Mouse (Mus musculus) layer of hippocampus, adult 11-12 months (tissue): ENCODE measurements around the gene Papss2.
"Not testable (repeated sequence)": the region's sequence is repeated elsewhere in the genome, so short reads cannot be mapped to it uniquely, and the experiment has no call there.

Source experiments
- DNase-seq: peaks from one replicate; pipeline ENCODE4 v3.0.0; 2022; ENCODE audit warnings: low spot score

Papss2 gene

GRCm38 (mm10) chr19:32641535-32641934 is 45.9 kb downstream of the Papss2 start:
- DNase-seq: no peak

- no peak for DNase-seq
These were observed 46.4 kb downstream of the Papss2 start for GRCm38 (mm10) chr19:32641995-32642394.

DNA sequence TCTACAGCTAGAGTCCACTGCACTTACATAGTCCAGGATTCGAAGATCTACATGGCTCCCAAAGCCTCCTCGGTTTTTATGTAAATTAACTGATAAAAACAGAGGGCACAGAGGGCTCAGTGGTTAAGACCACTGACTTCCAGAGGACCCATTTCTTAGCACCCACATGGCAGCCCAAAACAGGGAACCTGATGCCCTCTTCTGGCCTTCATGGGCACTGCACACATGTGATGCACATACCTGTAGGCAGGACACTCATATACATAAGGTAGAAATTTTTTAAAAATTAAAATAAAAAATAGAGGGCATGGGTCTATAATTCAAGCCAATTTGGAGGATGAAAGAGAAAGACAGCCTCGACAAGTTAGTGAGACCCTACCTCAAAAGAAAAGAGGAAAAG is 48.1 kb downstream of the Papss2 start:
- no peak for DNase-seq

DNA sequence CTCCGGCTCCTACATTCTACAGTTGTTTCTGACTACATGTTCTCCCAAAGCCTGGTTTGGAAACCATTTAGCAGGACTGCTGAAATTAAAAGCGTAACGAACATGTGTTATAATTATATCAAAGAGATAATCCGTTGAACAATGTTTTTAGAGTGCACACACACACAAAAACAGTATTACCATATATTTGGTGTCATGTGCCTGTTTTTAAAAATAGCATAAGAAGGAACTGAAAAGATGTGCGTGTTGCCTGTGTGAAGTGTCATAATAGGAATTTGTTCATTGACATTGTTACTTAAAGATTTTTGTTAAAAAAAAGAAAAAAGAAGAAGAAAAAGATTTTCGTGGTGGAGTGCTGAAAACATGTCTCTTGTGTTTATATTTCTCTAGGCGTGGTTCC is 50.3 kb downstream of the Papss2 start:
- no peak for DNase-seq

- no peak for DNase-seq
These were observed 50.8 kb downstream of the Papss2 start for GRCm38 (mm10) chr19:32646382-32646781.

DNA sequence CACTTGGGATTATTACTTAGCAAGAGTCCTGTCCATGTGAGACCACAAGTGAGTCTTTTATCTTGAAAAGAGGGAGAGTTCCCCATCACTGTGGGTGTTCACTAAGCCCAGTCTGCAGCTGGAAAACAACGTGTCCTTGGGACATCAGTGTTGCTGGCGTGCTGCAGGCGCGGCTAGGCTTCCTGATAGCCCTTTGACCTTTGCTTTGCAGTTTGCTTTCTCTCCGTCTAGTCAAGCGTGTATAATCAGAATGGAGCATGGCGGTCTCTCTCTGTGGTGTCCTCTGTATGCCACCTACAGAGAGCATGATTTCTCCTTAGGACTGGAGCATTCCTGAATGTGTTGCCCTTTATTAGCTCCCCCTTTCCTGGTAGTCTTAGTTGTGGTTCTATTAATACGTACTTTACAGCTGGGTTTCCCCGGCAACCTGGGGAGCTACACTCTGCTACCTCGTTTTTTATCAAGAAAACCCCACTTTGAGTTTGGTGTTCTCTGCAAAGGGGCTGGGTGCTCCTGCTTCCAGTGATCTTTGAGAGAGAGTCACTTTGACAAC is 52.5 kb downstream of the Papss2 start:
- DNase-seq: no peak

GRCm38 (mm10) chr19:32651046-32651445 is 55.5 kb downstream of the Papss2 start:
- no peak for DNase-seq

GRCm38 (mm10) chr19:32653122-32653521 is 57.5 kb downstream of the Papss2 start:
- DNase-seq: no peak

DNA sequence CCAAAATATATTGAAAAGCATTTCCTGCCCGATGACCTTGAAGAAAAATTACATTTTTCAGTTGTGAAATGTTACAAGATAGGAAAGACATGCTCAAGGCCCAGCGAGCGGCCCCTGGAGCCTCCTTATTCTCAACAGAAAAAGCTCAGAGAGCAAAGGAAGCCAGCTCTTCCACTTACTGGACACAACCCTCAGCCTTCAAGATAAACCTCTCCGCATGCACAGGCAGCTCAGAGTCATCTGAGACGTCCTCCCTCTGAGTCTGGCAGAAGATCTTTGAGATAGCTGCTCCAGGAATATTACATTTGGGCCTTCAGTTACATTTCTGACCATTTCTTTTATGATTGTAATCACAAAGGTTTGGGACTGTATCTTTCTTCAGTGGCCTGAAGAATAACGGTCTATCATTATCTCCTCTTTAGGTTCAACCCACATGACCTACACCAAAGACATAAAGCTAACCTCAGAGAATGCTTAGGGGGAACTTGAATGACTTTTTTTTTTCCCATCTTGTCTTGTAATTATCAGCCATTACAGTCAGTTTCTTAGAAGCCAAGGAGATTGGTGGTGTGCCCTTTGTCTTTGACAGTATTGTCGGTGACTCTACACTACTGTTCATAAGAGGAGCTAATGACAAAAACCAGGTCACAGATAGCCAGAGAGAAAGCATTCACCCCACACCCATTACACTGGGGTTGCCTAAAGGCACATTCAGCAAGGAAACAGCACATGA is 58.2 kb downstream of the Papss2 start:
- no peak for DNase-seq

- no peak for DNase-seq
These were observed 63.8 kb downstream of the Papss2 start for GRCm38 (mm10) chr19:32659346-32659745.

DNA sequence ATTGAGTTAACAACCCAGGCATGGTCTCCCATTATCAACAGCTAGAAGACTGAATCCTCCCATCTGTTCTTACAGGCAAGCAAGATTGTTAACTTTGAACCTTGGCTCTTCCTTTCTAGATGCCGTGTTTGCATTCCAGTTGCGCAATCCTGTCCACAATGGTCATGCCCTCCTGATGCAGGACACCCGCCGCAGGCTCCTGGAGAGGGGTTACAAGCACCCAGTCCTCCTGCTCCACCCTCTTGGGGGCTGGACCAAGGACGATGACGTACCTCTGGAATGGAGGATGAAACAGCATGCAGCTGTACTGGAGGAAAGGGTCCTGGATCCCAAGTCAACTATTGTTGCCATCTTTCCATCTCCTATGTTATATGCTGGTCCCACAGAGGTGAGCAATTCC is 67.3 kb downstream of the Papss2 start:
- DNase-seq: no peak

GRCm38 (mm10) chr19:32665243-32665642 is 69.7 kb downstream of the Papss2 start:
- DNase-seq: no peak

GRCm38 (mm10) chr19:32667830-32668229 is 72.2 kb downstream of the Papss2 start:
- DNase-seq: not testable (repeated sequence)

DNA sequence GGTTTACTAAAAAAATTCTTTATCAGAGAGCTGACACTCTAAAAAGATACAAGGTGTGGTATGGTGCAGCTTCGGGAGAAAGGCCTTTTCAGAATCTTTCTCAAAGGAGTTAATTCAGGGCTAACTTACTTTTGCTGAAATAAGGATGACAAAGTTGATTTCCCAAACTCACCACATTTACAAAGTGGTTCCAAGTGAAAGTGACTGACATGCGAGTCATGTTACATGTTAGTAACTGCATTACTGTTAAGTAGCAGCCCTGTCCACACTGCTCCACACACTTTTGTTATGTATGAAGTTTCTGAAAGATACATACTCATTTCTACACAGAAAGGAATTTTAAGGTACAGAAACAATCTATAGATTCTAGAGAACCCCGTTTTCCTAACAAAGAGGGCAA is 80.2 kb downstream of the Papss2 start:
- no peak for DNase-seq

GRCm38 (mm10) chr19:32680894-32681293 is 85.3 kb downstream of the Papss2 start:
- DNase-seq: no peak

DNA sequence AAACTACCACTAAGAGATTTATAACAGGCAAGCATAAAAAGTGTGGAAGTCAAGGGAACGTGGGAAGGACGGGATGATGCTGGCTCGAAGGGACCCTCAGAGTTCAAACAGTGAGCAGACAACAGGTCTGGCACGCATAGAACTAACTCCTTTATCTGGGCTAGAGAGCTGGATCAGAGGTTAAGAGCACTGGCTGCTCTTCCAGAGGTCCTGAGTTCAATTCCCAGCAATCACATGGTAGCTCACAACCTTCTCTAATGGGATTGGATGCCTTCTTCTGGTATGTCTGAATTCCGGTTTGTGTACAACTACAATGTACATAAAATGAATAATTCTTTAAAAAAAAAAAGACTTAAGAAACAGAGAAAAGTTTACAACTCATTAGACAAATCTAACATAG is 87.5 kb downstream of the Papss2 start:
- DNase-seq: no peak

DNA sequence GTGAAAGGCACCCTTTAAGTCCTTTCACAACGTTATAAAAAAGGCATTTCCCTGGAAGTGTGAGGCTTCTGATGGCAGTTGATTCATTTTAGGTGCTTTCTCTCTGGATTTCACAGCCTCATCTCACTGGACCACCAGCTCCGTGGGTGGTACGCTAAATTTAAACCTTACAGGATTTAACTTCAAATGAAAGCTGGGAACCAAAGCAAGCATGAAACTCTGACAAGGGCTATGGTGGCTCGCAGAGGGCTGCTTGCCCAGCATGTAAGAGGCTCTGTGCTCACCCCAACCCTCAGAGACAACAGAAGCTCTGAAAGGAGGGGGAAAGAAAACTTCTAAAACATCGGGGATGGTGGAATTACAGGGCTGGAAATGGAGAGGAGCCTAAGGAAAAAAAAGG is 92.1 kb downstream of the Papss2 start:
- no peak for DNase-seq

GRCm38 (mm10) chr19:32688227-32688626 is 92.6 kb downstream of the Papss2 start:
- not testable (repeated sequence) for DNase-seq

- DNase-seq: no peak
These were observed 94.1 kb downstream of the Papss2 start for GRCm38 (mm10) chr19:32689724-32690123.

DNA sequence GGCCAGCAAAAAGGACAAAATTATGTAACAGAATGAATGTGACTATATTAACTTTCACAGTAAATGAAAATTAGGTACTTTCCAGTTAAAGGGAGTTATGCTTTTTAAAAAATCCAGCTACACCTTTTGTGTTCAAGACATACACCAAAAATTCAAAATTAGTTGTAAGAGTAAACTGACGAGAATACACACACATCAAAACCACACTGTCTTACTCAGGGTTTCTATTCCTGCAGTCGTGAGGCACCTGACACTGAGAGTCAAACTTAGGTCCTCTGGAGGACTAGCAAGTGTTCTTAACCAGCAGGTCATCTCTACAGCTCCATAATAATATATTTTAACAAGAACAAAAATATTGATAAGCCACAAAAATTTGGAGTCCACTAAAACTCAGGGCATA is 101.1 kb downstream of the Papss2 start:
- DNase-seq: no peak

DNA sequence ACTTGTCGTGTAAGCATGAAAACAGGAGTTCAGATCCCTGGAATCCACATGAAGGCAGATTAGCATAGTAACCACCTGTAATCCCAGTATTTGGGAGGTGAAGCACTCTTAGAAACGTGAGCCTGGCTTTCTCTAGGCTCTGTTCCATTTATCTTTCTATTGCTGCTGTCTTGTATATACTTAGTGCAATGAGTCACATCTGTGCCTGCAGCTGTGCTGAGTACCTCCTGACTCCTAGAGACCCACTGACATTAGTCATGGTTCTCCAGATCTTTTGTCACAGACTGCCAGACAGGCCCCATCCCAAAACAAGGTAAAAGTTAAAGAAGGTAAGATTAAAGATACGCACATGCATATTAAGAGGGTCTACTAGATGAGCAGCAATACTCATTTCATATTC is 106.6 kb downstream of the Papss2 start:
- DNase-seq: no peak

DNA sequence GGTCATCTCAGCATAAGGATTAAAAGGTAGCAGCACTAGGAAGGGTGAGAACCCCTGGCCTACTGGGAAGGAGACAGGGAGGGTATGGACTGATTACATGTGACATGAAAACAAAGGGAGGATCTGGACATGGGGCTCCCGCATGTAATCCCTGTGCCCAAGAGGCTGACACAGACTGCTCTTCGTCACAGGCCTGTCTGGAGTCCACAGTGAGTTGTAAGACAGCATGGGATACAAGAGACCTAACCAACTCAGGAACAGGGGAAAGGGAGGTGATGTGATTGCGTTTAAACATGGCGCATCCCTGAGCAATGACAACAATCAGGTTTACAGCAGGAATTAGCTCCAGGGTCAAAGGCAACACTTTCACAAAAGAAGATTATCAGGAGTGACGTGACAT is 113.4 kb downstream of the Papss2 start:
- DNase-seq: no peak

DNA sequence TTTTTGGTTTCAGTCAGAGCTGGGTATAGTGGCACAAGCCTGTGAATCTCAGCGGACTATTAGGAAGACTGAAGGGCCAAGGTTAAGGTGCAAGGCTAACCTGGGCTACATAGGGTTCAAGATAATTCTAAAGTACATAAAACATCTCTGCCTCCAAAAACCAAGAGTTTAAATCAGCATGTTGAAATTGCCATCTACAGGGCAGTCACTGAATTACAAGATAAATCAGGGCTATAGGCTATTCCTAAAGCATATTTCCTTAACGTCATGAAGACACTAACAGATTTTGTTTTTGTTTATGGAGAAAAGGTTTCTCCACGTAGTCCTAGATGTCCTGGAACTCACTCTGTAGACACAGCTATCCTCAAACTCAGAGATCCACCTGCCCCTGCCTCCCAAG is 114.7 kb downstream of the Papss2 start:
- DNase-seq: peak; percentile 13
